Mouse (Mus musculus): ENCODE results near the gene Mrrf.

Gene Mrrf

DNA sequence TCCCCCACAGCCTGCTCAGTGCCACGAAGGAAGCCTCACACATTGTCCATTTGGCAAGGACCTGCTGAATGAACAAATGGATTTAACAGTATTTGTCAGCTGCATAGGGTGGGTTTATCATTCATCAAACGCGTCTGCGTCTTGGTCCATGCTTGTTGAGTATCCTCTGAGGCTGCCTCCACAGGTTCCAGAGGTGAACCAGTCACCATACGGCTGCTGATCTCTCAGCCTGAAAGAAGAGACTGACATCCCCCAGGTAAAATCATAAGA is 66.4 kb downstream of the Mrrf start:
- DNase-seq = no peak

DNA sequence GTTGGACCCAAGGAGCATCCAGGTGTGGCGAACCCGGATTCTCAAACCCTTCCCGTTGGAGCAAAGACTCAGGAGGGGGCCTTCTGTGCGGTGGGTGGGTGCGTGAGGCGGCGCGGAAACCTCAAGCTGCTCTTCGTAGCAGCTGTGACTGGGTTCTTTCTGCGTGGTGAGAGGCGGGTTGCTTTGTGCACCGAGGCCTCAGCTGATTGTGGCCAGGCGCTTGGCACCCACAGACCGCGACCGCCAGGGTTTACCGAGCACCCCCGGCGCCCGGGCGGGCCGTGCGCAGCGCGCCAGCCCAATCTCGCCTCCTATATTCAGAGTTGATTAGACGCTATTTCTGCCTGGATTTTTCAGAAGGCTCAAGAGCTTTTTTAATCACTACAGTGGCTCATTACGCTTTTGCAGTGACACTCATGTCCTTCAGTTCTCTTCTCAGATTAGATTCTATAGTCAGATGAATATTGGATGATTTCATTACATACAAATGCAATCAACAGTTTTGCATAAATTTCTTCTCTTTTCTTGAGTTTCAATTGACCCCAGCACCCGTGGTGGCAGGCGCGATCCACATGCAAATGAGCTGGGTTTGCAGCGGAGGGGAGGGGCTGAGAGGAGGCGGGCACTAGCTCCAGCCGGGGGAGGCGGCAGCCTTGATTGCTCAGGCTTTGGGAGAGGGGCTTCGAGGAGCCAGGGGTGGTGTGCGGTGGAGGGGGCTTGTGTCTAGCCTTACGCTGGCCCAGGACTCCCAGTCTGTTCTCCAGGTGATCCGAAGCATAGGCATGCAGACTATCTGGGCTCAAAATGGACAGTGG is 67.0 kb downstream of the Mrrf start:
- DNase-seq = peak; percentile 46

DNA sequence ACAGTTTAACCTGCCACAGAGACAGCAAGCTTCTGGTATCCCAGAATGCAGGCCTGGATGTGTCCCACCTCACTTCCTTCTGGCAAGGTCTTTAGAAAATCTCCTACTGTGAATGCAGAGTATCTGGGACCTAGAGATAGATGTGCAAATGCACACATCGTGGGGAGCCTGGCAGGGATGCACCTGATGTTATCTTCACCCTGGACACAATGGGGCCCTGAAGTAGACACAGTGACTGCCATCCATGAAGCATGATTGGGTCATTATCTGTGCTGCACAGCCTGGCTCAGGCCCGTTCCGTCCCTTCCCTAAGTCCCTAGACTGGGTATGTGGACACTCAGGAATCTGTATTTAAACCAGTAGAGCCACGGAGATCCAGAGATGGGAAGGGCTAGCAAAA is 68.4 kb downstream of the Mrrf start:
- no peak for DNase-seq

GRCm38 (mm10) chr2:36207071-36207470 is 70.9 kb downstream of the Mrrf start:
- DNase-seq = no peak

DNA sequence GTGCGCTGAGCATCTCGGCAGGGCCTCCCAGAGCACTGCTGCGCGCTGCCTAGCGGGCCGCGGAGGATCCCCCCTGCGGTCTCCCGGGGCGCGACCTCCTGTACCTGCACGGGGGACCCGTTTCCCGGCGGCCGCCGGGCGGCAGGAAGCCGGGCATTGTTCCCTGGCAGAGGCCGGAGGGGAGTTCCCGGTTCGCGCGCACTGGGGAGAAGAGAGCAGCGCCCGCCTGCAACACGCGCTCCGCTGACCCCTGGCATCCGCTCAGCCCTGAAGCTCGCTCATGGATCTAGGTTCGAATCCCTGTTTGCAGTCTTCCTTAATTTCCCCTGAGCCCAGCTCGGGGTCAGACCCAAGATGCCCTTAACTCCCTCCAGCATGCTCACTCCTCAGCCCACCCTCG is 74.6 kb downstream of the Mrrf start:
- peak; percentile 74 for DNase-seq

DNA sequence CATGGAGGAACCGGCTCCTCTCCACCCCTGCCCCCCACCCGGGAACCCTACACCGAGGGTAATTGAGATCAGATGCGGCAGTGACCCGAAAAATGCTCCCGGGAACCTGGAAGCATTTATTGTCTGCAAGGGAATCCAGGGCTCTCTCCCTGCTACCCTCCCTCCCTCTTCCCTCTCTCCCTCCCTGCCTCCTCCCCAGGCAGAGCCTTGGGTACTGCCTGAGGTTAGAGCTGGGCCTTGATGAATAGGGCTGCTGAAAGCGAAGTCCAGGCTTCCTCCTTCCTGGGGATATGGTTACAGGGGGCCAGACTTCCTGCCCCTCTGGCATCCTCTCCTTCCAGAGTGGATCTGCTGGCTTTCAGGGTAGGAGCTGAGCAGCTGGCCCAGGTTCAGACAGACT is 75.6 kb downstream of the Mrrf start:
- peak; percentile 20 for DNase-seq

DNA sequence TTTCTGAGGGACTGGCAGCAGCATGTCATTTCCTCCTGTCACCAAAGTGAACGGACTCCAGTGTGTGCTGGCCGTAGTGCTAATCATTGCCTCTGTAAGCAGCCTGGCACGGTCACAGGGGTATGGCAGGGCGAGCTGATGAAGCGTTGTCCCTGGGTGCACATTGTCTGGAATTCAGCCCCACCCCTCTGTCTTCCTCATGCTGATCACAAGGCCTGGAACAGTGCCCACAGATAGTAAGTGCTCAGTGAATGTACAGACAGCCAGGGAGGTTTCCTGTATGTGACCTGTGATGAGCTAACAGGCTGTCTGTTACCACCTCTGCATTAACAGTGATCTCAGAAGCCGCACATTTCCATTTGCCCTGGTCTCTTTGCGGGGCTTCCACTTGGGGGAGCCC is 76.9 kb downstream of the Mrrf start:
- peak; percentile 70 for DNase-seq

DNA sequence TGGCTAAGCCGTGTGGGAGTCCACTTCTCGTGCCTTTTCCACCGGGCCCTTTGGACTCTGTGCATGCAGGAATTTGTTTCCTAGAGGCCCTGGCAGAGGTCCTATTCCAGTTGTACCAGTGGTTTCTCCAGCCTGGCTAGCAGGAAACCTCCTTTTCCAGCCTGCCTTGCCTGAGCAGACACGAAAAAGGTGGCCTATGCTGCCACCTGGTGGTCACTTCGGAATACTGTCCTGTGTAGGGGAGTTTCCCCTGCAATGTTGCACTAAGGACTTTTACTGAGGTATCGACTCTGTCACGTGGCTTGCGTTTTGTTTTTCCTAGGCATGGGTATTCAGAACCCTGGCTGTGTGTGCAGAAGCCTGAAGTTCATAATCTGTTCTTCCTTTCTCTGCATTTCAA is 77.8 kb downstream of the Mrrf start:
- peak; percentile 93 for DNase-seq

DNA sequence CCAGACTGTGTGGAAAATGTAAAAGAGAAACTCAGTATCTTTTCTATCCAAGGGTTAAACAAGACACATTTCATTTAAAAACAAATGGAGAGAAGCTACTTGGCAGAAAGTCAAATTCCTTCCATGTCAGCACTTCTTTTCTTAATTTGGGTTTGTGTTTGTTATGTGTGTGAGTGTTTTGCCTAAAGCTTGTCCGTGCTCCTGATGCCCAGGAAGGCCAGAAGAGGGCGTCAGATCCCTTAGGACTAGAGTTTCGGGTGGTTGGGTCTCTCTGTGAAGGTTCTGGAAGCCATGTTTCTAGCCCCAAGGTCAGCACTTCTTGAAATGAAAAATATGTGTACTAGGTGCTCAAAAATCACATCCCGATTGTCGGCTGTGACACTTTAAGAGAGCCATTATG is 78.2 kb downstream of the Mrrf start:
- peak; percentile 77 for DNase-seq

GRCm38 (mm10) chr2:36215203-36215739 is 79.1 kb downstream of the Mrrf start:
- DNase-seq = no peak

DNA sequence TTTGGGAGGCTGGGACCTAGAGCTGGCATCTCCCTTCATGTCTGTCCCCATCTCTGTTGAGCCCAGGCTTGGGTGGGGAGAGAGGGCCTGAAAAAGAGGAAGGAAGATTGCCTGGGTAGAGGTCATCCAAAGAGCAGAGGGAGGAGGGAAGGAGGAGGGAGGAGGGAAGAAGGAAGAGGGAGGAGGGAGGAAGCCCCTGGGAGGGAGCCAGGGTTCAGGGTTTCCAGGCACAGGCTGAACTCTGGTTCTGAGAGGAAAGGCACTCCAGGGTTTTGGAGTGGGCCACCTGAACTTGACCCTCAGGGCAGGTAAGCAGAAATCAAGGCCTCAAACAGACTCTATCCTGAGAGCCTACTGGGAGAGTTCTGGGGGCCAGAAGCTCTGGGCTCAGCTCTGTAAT is 80.4 kb downstream of the Mrrf start:
- DNase-seq = peak; percentile 71

DNA sequence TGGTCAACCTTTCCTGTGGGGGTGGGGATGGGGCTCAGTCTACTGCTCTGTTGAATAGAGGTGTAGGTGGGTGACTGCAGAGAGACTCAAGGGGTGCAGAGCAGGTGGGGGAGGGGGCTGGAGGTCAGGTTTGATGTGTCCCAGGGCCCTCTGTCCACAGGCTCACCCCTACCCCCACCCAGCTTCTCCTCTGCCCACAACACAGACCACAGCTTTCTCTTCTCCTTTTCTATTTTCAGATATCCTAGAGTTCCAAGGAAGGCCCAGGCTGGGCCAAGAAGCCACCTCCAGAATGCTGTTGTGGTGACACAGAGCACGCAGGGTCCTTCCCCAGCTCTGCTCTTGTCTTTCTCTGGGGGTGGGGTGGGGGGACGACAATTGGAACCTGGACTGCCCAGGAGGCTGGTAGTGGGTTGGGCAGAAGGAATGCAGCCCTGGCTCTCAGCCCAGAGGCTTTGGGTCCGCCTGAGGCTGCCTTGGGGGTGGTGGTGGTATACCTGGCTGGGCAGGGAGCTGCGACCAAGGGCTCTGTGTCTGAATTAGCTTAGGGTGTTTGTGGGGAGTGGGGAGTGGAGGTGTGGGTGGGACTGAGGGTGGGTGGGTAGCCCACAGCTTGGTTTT is 80.9 kb downstream of the Mrrf start:
- DNase-seq = peak; percentile 59

DNA sequence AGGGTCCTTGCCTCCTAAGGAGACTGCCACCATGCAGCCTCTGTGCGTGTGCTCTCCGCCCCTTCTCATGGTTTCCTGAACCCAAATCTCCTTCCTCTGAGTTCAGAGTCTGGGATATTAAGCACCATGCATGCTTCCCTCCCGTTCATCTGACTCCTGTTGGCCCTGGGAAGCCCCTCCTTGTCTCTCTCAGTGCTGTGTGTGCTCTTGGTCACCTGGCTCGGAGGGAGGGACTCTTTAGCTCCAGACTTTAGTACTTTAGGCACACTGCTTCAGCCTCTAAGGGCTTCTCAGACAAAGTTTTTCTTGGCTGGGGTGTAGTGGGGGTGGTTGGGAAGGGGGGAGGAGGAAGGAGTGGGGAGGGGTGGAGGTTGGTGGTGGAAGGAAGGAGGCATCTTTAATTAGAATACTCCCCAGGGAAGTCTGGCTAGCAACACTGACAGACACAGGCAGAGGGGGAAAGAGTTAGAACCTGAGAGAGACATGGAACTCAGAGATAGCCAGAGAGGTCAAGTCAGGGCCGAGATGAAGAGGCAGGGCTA is 81.6 kb downstream of the Mrrf start:
- peak; percentile 29 for DNase-seq

- DNase-seq = no peak
These were observed 83.9 kb downstream of the Mrrf start for GRCm38 (mm10) chr2:36220106-36220505.

GRCm38 (mm10) chr2:36220891-36221290 is 84.7 kb downstream of the Mrrf start:
- no peak for DNase-seq

DNA sequence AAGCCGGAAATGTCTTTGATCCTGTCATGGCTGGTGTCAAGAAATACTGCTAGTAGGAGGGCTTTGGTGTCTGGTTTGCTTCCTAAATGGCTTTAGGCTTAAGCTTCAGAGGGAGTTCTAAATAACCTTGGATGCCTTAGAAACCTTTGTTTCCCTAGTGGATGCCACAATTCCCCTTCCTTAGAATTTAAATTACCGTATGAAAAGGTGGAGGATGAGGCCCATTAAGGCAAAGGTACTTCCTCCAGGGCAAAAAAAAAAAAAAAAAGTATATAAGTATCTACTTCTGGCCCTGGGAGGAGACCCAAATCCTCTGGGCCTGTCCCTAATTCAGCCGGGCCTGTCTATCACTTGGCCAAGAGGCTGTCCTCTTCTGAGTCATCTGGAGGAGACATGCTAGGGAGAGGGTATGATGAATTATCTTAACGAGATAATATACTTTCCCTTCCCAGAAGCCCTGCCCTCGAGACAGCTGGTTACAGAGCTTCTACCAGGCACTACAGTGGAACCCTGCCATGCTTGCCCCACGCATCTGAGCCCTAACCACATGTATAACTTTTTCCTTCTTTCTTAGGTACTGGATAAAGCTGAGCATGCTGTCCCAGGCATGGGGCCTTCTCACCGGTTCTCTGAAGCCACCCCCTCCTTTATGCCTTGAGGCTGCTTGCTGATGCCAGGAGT is 86.1 kb downstream of the Mrrf start:
- no peak for DNase-seq

- no peak for DNase-seq
These were observed 87.2 kb downstream of the Mrrf start for GRCm38 (mm10) chr2:36223436-36223835.

DNA sequence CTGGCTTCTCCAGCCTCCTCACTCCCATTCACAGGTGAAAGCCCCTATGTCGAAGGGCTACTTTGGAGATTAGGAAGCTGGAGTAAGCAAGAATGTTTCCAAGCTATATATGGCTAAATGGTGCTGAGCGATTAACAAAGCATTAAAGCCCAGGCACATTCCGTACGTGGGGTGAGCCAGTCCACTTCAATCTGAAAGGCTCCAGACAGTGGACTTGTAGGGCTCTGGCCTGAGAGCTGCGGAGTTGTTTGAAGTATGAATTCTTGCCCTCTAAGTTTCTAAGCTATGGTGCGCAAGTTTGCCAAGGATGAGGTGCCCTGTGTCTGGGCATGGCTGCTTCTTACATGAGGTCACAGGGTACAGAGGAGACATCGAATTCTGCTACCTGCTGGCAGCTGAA is 88.0 kb downstream of the Mrrf start:
- DNase-seq = no peak

DNA sequence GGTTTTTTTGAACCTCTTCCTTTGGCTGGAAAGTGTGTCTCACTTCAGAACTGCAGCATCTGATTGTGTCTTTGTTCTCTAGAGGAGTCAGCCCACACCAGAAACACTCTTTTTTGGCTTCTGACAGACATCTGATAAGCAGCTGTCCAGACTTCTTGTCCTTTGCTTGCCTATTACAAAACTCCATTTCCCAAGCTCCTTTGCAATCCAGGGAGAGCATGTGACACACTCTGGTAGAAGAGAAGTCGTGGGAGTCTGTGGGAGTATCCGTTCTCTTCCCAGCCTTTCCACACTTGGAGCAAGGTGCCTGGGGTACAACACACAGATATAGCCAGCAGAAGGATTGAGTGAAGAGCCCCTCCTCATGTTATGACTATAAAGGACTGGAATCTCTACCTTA is 88.4 kb downstream of the Mrrf start:
- DNase-seq = peak; percentile 31

- peak; percentile 88 for DNase-seq
These were observed 94.2 kb downstream of the Mrrf start, which contains the start of gene Ptgs1 for GRCm38 (mm10) chr2:36230366-36230765. Ptgs1 (plus strand) TSS chr2:36230426.

- DNase-seq = no peak
These were observed 94.8 kb downstream of the Mrrf start for GRCm38 (mm10) chr2:36230967-36231366.

- peak; percentile 63 for DNase-seq
These were observed 98.6 kb downstream of the Mrrf start for GRCm38 (mm10) chr2:36234526-36235368.

- DNase-seq = peak; percentile 67
These were observed 99.7 kb downstream of the Mrrf start for GRCm38 (mm10) chr2:36235917-36236316.
